Mouse (Mus musculus) CD4-positive, CD25-positive, alpha-beta regulatory T cell, adult 2 months (primary cell): ENCODE results near the gene Sptlc2.
"Not testable (repeated sequence)": the region's sequence is repeated elsewhere in the genome, so short reads cannot be mapped to it uniquely, and the experiment has no call there.

Experiments used
- DNase-seq: peaks from one replicate; pipeline ENCODE4 v3.0.0-alpha.2; 2012; ENCODE audit warnings: low read depth, low spot score

Gene Sptlc2

DNA sequence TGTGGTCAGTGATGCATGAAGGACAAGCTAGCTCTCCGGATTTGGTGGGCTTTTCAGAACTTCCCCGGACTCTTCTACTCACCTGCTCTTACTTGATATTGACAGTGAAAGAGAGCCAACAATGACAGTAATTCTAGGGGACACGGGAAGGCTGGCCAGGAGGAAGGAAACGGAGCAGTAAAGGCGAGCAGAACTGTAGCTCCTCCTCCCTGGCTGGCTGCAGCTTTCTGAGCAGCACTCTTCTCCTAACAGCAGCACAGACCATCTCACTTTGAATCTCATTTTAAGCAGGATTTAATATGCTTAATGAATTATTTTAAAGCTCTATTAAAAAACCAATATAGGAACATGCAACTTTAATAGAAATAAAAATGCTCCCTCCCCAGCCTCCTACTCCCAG is 56.2 kb downstream of the Sptlc2 start:
- no peak for DNase-seq

DNA sequence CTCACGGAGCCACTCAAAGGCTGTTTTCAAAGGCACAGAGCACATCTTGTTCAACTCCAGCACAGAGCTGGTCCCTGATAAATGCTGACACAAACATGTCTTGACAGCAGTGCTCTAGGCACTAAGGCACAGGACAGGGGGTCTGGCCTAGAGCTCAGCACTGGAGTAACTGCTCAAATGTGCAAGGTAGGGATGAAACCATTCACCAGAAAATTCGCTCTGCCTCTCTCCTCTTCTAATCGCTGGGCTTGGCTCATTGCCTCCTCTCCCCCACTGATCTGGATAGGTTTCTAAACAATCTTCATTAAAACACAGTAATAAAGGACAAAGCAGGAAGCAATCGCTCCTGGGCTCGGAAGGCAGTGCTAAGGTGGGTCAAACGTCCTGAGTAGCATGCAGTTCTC is 57.1 kb downstream of the Sptlc2 start:
- DNase-seq = no peak

DNA sequence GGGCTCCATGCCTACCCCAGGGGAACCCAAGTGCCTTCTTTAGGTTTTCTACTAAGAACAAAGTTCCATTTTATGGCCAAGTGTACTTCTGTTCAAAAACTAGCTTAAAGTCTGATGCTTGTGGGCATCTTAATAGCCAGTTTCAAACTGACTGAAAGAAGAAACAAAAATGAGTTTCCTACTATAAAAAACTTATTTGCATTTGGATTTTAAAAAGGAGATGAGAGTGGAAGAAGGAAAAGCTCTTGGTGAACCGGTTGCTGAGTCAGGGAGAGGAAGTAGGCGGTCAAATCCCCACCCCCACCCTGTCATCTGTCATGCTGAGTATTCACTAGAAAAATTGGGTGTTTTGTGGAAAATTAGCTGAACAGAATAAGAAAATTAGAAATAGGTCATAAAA is 57.9 kb downstream of the Sptlc2 start:
- DNase-seq = peak; percentile 9

DNA sequence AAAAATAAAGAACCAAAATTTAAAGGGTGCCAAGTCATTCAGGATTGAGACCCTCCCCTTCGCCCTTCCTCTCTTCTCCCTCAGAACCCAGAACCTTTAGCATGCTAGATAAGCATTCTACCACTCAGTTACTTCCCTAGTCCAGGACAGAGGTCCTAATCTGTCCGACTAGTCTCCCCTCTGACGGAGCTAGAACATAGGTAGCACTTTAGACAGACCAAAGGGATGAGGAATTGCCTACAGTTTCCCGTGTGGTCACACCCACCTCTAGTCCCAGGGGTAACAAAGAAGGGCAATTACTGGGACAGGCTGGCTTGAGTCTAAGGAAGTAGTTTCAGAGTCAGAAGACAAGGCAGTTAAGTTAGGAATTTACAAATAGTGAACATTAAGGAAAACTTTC is 60.1 kb downstream of the Sptlc2 start:
- no peak for DNase-seq

DNA sequence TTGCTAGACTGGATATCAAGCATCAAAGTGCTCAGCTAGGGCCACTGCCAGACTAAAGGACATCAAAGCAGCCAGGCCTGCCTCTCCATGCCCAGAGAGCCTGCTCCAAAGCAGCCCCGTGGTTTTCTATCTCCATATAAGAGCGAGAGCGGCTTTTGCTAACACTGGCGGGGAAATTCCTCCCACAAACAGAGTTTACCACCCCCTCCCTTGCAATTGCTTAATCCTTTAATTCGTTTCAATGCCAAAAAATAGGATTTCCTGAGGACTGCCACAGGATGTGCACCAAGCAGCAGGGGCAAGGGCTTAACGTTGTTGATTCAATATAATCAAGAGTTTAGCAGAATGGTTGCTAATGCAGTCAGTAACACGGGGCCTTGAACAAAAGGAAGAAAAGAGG is 60.5 kb downstream of the Sptlc2 start:
- no peak for DNase-seq

DNA sequence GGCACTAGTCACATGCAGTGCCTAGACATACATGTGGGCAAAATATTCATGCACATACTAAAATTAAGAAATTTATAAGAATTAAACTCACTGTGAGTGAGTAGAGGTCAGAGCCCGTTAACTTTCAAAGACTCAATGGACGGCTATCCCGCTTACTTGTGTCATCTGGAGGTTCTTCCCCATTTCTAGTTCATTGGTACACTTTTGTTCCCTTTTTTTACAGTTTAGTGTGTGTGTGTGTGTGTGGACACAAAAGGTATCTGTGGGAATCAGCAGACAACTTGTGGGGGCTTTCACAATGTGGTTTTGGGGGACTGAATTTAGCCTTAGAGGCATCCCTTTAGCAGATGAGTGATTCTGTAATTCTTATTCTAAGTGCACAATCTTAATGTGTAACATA is 62.7 kb downstream of the Sptlc2 start:
- no peak for DNase-seq

DNA sequence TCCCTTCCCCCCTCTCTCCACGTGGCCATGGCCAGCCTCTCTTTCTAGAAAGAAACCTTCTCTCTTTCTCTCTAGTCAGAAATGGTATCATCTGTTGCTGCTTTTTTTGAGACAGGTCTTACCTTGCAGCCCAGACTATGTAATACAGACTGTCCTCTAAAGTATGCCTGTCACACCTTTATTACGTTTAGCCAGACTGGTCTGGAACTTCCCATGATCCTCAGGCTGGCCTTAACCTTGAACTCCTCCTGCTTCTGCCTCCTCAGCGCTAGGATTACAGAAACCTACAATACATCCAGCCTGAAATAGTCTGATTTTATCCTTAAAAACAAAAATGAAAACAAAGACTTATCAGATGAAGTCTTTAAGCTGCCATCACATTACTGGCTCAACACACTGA is 68.9 kb downstream of the Sptlc2 start:
- DNase-seq = no peak

DNA sequence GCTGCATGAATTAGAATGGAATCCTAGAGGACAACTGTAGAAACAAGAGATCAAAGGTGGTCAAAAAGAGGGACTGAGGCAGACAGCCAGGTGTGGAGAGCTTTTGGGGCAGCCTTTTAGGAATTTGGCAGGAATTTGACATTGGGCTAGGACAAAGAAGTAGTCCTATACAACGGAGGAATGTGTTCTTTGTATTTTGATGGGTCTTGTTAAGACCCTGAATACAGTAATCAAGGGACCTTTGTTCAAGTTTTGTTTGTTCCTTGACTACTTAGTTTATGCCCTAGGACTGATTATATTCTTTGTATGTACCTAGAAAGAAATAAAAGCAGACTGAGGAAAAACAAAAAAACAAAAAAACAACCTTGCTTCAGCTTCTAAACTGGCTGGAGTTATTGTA is 70.2 kb downstream of the Sptlc2 start:
- no peak for DNase-seq

DNA sequence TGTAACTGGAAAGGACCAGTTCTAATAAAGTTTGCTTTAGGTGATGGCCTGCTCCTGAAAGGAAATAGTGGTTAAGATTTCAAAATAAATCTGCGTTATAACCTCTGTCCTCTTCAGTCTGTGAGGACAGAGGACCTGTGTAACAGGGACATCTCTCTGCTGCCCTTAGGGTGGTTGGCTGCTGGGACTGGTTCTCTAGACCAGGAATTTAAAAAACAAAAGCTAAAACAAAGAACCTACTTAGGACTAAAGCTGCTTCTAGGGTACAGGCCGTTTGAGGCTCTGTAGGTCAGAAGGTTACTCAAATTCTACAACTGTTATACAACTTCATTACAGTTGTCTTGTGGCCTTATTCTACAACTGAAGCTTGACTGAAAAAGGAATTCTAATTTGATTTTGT is 75.1 kb downstream of the Sptlc2 start:
- no peak for DNase-seq

DNA sequence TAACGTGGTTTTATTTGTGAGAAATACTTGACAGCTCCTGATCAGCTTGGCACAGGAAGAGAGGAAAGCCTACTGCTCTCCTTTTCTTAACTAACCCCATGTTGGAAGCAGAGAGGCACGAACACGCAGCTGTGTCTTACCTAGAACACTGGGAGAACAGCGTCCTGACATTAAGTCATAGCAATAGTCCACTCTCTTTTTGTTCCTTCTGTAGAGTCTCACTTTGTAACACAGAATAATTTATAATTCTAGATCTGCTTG is 81.6 kb downstream of the Sptlc2 start:
- DNase-seq = not testable (repeated sequence)

DNA sequence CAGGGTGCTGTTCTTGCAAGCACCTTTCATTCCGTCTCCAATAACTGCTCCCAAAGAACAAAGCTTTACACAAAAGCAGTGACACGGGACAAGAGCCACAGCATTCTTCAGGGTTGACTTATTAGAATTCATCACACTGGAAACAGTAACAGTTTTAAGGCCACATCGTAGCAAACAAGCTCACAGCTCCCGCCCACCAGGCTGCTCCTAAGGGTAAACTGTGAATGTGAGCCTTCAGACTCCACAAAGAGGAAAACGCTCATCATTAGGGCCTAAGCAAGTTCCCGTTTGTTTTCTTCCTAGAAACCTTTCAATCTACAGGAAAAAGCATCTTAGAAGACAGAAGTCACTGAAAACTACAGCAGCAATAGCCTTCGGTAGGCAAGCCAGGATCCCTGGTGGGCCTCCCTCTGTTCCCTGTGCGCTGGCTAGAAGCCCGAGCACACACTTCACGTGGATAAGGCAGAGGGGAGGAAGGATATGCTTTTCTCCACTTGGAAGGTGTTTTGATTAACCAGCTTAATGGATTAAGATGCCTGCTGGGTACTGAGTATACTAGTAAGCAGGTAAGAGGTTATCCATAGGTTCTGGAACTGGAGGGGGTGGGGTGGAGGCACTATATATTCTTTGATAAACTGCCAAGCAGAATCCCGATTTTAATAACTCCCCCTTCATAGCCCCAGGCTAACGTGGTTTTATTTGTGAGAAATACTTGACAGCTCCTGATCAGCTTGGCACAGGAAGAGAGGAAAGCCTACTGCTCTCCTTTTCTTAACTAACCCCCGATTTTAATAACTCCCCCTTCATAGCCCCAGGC is 82.2 kb downstream of the Sptlc2 start:
- DNase-seq = no peak

DNA sequence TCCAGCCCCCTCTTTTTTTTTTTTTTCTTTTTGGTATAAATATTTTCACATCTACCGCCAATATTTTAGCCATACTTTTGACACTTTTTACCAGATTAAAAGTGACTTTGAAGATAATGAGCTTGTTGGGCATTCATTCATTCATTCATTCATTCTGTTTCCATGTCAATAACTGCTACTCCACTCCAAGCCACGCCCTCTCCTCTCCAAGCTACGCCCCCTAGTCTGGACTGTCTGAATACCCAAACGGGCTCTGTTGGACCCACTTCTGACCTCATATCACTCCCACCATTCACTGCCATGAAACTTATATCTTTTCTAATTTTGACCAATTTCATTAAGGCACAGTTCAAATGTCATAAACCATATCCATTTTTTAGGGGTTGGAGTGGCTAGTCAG is 87.0 kb downstream of the Sptlc2 start:
- DNase-seq = no peak

DNA sequence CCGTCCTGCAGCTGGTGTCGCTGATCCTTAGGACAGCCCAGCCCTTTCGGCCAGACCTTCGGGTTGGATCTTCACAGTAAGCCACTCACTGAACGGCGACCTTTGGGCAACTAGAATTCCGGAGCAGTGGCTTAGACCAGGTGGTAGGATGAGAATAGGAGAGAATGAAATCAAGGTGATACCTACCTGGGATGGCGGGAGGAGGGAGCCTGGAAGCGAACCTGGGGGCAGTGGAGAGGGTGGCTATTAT is 87.8 kb downstream of the Sptlc2 start:
- no peak for DNase-seq

DNA sequence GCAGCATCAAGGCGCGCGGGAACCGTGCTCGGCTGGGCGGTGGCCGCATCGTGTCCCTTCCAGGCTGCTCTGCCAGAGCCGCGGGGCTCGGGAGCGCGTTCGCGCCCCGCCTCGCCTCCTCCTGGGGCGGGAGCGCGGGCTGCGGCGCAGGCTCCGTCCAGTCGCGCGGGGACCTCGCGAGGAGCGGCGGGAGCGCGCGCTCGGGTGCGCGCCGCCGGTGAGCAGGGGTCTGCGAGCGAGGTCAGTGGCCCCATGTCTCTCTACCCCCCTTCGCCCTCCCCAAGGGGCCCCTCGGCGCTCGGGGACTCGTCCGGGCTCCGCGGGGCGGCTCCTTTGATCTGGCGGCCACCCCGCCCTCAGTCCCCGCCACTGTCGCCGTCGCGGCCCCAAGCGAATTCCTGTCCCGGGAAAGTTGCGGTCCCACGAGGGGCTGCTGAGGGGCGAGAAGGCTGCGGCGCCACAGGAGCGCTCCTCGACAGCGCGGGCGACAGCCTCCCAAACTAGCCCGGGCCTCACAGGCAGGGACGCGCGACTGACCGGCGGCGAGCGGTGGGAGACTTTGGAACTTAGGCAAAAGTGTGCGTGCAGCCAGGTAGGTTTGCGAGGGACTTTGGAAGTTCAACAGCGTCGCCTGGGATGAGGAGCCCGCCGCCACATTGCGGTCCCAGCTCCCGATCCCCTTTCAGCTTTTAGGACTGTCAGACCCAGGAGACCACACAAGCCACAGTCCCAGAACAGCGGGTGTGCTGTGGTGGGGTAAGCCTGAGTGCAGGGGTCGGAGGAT is 88.3 kb downstream of the Sptlc2 start, which contains the start of gene Ism2:
Ism2 (minus strand) TSS at position 49 of the 784 bp plus-strand sequence.
- peak; percentile 13 for DNase-seq

DNA sequence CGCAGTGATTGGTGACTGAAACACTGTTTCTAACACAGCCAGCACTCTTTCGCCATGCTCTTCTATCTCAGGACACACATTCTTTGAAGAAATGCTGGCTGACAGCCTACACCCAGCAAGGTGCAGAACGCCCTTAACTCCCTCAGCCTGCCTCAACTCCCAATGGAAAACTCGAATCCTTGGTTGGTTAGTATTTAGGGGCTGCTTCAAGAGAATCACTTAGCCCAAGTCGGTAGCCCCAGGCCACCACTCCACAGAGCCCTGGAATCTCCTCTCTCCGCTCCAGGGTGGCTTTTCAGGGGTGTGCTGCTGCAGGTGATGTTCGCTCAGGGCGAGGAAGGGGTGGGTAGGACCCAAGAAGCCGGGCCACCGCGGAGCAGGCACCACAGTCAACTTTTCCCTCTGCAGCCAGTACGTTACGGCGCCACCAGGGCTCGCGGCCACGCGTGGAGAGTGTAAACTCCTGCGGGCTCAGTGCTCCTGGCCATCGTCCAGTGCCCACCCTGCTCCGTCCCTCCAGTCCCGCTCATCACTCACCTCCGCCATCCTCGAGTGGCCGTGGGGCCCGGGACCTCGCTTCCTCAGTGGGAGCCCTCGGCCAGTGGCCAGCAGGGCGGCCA is 89.0 kb downstream of the Sptlc2 start:
- DNase-seq = peak; percentile 16

DNA sequence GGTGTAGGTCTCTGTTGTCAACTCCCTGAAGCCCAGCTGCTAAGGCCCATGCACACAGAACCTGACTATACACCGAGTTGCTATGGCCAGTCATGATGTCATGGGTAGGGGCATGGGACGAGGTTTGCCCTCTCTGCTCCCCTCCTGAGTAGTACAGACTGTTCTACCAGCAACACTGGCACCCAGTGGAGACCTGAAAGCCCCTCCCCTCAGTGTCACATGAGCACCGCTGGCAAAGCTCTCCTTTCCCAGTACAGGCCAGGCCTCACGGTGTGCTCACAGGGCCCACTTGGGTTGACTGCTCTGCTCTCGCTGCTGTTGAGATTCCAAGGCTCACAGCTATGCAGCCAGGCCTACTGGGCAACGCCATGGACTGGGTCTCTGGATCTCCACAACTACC is 94.2 kb downstream of the Sptlc2 start:
- no peak for DNase-seq

DNA sequence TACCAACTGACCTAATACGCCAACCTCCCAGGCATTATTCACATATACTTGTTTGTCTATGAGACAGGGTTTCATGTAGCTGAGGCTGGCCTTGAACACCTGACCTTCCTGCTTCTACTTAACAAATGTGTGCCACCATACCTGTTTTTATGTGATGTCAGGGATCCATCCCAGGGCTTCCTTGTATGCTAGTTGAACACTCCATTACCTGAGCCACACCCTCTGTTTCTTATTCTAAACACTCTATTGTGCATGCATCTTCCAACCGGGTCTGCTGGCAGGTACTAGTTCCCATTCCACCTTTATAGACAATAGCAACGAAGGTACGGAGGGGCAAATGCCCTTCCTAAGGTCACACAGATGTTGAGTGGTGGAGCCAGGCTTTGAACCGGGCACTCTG is 99.1 kb downstream of the Sptlc2 start:
- DNase-seq = no peak

DNA sequence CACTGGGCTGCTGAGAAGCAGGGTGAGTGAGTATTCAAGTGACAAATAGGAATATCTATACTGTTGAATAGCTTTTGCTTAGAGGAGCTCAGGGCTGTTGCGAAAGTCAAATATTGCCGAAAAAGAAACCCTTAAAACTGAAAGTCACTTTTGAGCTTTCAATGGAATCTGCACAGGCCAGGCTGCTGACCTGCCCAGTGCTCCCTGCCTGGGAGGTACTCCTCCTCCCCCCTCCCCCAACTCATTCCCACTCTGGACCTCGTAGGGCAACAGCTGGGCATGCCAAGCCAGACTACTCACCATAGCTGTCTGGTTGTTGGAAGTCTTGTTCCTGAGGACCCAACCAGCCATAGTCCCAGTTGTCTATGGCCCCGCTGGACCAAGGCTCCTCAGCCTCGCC is 103.4 kb downstream of the Sptlc2 start:
- DNase-seq = no peak

DNA sequence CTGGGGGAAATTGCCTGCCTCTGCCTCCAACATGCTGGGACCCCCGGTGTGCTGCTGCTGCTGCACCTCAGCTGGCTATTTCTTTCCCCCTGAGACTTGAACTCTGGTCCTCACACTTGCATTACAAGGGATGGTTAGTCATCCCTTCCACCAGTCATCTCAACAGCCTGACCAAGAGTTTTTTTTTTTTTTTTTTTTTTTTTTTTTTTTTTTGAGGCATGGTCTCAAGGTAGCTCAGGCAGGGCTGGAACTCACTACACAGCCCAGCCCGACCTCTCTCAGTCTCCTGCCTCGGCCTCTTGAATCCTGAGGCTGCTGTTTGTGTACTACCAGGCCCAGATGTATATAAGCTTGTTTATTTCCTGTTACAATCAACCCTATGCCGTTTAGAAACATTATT is 103.9 kb downstream of the Sptlc2 start:
- DNase-seq = no peak

DNA sequence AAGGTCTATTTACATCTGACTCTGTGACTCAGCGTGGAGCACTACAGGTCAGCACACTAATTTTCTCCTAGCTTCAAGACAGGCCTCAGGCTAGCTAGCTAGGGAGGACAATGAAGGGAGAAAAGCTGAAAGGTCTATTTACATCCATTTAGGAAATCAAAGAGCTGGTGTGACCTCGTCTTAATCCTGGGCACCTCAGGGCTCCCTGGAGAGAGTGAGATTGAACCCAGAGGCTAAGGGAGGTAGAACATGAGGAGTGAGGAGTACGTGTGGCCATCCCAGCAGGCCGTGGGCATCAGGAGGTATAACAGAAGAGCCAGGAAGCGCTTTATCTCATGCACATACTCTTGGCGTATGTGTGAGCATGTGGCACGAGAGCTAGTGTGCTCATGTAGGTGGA is 104.4 kb downstream of the Sptlc2 start:
- DNase-seq = no peak

DNA sequence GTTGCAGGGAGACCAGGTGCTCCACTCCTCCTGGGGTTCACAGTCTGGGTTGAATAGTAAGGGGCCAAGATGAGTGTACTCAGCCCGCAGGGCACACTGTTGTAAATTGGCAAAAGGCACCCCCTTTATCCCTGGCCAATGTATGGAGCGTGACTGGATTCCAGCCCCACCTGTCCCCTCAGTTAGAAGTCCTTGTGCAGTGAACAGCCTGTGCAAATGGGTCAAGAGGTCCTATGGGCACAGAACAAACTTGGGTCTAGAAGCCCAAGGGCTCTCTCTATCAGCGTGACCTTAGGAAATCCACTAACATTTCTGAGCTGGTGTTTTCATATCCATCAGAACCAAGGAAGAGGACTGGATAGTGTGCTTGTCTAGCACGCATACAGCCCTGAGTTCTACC is 105.4 kb downstream of the Sptlc2 start:
- DNase-seq = no peak

DNA sequence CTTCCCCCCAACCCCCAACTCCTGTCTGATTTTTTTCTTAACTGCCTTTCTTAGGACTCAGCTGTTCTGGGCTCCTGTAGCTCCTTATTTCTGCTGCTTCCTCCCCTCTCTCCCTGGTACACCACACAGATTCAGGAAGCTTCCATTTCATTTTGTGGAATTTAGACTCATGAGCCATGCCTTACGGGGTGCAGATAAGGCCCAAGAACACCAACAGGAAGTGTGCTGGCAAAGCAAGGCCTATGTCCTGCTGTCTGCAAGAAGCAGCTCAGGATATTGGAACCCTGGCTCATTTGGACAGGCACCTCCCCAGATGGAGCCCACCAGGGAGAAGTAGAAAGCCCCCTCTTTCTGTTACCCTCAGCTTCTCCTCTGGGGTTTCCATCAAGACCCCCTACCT is 106.4 kb downstream of the Sptlc2 start:
- DNase-seq = no peak

DNA sequence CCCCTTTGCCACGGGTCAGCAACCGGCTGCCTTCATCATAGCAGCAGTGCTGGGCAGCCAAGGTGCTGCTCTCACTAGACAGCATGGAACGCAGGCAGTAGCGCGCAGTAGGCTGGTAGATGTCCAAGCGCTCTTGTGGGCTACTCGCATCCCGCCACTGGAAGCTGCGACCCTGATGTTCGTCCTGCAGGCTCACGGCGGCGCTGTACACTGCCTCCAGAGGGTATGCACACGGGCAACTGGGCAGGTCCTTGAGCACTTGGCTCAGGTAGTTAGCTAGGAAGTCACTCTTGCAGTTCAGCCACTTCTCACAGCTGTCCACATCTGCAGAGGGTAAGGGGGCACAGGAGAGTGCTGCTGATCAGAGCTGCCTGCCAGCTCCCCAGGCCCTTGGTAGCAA is 108.3 kb downstream of the Sptlc2 start:
- no peak for DNase-seq
